Mouse (Mus musculus) left cerebral cortex, postnatal 36 days (tissue): ENCODE data around the gene Golga2. TPM values are rescaled to one million over a fixed set of nuclear protein-coding genes. Genes with fewer than 3 reads are reported as not detected.
A peak's percentile ranks its signal among the peaks of the same experiment; 100 is the strongest.

Source experiments
- DNase-seq, 2 experiments: peaks; one replicate each; pipeline ENCODE4 v3.0.0; 2021 to 2022; ENCODE audit warnings: low spot score in 2 of 2, mixed read lengths in 1 of 2
- intact Hi-C: fragments of 180-260 bp; cut with DNase I; formaldehyde crosslinking; loops from one replicate; pipeline ENCODE4 v1.15.1; 2025
- total RNA-seq, 2 experiments: library from RNA; stranded (reverse); gene quantifications; 2 replicates each; pipeline ENCODE4 v1.2.3; 2021

Gene Golga2
- total RNA-seq, 2 experiments from 2014 or later, result 83.4 to 89.9 TPM

DNA sequence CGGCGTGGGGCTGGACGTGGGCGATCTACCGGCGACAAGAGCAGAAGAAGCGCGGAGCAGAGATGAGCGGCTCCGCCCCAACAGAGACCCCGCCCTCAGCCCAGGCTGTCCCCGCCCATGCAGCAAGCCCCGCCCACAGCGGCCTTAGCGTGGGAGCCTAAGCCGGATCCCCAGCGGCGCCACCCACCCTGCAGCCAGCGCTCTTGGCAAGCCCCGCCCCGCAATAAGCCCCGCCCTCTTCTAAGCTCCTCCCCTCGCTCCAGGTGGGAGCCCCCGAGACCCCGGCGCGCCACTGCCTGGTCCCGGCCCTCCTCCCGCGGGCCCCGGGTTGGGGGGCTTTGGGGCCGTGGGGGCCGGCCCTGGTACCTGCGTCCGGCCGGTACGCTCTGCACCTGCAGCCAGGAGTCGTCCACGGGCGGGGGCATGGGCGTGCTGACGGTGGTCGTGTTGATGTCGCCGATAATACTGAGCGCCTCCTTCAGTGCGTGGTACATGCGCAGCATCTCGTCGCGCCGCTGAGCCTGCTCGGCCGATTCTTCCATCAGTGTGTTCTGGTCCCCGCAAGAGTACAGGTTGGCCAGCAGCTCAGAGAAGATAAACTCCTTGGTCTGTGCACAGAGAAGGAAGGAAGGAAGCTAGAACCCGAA, 25.3 kb downstream of the Golga2 start:
- no peak for DNase-seq

DNA sequence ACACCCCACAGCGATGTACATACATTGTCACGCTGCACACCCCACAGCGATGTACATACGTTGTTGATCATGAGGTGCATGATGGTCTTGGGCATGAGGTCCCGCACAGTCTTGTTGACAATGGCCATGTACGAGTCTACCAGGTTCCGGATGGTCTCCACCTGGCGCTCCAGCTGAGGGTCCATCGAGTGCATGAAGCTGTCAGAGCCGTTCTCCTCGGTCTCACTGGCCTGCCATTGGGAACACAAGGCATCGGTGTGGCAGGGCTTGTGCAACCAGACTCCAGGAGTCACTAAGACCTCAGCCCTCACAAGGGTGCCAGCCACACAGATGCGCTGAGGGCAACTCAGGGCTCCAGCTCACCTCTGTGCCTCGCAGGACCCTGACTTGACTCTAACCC, 27.6 kb downstream of the Golga2 start:
- DNase-seq, result no peak
- intact Hi-C loops, result loop anchor here (2.0 kb wide), 1 partner anchor 34 kb away; no protein-coding TSS in a partner anchor

More for the DNA sequence above, 25.3 kb downstream of the Golga2 start:
- intact Hi-C loops, result no loop called here

DNA sequence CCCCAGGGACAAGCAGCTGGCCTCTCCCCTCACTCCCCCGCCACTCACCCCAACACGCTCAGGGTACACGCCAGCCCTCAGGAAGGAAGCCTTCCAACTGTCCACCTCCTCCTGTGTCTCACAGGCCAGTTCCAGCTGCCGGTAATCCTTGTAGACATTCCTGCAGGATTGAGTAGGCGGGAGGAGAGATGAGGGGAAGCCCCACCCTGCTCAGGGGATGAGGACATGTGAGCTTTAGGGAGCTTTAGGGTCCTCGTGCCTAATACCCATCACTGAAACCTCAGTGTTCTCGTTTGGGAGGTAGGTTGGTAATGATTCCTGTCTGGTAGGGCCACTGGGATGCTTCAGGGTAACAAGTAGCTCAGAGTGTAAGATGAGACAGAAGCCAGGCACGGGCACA, 28.6 kb downstream of the Golga2 start:
- DNase-seq, result peak in 1 of 2 experiments; percentile 54
- intact Hi-C loops, result loop anchor here (2.0 kb wide), 1 partner anchor 33 kb away; no protein-coding TSS in a partner anchor

DNA sequence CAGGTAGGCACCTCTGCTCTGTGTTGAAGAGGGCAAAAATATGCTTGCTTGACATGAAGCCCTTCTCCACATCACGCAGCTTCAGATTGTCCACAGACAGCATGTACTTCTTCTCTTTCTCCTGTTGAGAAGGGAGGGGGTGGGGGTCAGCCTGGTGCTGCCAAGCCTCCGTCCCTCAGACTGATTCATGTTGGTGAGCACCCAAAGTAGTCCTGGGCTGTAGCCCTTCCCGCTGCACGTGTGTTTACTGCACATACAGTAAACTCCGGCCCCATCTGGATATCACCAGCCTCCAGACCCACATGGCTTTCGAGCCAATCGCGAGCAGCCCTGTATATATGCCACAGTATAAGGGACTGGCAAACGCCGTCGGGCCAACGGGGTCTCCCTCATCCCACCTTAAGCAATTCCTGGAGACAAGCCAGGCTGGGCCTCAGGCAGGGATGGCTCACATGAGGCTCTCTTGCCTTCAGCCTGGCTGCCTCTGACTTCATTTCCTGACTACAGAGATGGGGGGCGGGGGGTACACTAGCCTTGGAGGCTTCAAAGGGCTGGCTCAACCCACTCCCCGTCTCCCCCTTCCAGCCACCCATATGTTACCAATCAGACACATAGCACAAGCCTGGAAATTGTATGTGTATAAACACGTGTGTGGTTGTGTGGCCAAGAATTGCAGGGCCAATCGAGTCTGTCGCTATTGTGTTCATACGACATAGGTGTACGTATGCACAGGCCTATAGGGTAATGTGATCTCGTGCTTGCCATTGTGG, 29.9 kb downstream of the Golga2 start:
- DNase-seq, result no peak

DNA sequence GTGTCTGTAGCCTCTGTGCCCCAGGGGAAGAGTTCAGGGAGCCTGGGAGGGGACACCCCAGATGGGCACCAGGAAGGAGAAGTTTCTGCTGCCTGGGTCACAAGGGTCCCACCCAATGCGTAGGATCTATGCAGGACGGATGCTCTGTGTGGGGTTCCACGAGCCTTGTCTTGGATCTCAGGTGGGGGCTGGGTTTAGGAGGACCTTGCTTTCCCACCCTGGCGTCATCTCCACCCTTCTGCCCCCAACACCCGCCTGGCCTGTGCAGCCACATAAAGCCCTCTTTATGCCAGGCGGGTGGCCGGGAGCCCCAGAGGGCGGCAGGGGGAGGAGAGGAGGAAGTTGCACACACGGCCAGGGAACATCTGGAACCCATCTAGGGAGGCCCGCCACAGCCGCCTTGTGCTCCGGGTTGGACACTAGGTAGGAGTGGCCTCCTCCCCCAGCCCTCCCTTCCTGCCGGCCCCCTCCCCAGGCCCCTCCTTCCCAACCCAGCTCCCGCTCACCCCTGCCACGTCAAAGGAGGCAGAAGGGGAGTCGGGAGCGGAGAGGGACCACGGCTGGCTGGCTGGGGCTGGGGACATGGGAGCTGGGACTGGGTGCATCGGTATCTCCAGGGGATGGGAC, 30.7 kb downstream of the Golga2 start:
- intact Hi-C loops, result no loop called here
- DNase-seq, result no peak

More for the DNA sequence above, 29.9 kb downstream of the Golga2 start:
- intact Hi-C loops, result no loop called here

DNA sequence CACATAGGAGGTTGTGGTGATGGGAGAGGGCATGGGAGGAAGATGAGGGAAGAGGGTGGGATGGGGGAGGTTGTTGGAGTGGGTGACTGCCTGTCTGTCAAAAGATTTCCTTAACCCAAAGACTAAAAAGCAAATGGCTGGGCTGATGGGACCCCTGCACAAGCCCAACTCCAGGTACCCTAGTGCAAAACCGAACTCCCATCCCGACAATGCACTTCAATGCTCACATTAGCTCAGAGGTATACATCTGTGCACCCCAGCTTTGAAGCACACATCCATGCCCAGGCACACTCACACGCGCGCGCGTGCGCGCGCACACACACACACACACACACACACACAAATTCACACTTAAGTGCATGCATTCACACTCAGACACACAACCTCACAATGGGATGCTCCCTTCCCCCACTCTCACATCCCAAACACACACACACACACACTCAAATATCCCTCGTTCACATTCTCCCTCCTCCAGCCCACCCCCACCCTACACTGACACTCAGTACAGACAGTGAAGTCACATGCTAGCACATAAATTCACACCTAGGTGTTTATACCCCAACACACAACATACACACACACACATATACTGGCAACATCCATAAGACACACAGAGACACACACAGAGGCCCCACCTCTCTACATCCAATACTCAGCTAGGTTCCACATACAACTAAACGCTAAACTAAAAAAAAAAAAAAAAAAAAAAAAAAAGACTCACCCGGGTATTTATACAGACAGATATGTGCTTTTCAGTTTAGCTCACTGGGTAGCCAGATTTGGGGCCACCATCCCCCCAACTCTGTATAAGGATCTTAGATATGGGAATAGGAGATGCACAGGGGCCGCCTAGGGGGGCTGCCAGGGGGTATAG, 31.8 kb downstream of the Golga2 start:
- intact Hi-C loops, result no loop called here
- no peak for DNase-seq

DNA sequence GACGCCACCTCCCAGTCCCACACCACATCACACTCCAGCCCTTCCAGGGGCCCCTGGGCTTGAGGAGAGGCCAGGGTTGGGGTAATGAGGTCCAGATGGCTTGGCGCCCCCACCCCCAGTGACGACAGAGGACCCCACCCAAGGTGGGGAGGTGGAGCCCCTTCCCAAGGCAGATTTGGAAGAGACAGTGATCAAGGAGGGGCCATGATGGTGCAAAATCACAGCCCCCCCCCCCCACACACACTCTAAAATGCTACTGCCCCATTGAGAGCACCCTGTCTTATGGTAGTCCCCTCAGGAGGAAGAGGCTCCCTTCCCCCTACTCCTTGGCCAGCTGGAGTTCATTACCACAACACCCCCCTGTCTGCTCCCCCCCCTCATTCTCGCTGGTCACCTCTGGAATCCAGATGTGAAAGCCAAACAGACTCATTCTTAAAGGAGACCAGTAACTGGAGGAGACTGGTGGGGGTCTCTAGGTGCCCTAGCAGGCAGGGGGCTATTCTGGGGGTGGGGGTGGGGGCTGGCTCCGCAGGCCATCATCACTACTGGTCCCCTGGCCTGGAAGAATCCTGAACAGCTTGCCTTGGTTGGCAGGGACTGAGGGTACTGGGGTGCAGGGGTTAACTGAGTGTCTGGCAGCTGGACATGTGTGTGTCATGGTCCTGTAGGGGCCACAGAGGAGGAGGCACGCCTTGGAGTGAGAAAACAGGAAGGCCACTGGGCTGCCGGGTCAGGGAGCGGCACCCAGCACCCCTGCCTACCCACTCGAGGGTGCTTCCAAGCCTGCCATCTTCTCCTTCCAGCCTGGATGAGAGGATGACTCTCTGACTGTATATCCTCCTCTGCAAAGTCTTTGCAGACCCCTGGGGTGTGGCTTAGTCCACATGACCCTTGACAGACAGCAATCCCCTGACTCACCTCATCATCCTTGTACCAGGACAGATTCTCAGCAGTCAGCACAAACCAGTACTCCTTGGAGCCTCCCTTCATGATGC, 32.7 kb downstream of the Golga2 start:
- intact Hi-C loops, result no loop called here
- DNase-seq, result no peak

DNA sequence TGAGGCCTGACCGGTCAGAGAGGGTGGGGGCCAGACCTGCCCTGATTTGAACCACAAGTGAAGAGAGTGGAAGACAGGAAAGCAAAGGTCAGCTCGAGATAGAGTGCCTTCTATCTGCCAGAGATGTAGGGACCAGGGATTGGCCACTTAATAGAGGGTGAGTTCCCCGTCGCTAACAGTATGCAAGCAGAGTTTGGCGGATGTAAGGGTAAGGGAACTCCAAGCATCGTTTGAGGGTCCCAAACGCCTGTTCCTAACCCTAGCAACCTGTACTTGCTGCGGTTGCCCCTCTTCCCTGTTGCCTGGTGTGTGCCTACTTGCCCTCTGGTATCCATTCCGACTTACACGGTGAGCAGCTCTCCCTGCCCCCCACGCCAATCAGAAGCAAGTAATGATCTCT, 33.5 kb downstream of the Golga2 start:
- intact Hi-C loops, result no loop called here
- no peak for DNase-seq

DNA sequence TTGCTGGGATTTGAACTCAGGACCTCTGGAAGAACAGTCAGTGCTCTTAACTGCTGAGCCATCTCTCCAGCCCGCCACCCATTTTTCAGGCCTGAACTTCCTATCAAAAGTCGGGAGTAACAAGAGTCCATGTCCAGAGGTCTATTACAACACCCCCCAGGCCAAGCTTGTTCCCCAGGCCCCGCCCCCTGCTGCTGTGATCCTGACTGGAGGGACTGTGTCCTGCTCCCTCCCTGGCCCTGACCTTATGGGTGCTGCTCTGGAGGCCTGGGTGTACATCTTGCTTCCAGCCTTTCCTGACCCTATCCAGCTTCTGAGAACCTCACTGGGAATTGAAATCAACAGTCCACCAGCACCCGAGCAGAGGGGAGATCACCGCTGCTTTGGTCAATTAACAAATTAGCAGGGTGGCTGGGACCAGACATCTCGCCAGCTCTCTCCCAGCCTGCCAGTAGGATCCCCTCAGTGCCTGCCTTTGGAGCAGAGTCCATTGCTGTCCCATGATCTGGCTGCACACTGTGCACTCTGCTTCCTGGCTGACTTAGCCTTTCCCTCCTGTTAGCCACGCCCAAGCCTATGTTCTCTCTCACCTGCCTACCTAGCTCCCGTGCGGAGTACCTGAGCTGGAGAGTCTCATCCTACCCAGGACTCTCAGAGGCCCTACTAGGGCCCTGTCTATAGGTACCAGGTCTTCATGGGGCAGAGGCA, 34.6 kb downstream of the Golga2 start:
- DNase-seq, result no peak
- intact Hi-C loops, result no loop called here

DNA sequence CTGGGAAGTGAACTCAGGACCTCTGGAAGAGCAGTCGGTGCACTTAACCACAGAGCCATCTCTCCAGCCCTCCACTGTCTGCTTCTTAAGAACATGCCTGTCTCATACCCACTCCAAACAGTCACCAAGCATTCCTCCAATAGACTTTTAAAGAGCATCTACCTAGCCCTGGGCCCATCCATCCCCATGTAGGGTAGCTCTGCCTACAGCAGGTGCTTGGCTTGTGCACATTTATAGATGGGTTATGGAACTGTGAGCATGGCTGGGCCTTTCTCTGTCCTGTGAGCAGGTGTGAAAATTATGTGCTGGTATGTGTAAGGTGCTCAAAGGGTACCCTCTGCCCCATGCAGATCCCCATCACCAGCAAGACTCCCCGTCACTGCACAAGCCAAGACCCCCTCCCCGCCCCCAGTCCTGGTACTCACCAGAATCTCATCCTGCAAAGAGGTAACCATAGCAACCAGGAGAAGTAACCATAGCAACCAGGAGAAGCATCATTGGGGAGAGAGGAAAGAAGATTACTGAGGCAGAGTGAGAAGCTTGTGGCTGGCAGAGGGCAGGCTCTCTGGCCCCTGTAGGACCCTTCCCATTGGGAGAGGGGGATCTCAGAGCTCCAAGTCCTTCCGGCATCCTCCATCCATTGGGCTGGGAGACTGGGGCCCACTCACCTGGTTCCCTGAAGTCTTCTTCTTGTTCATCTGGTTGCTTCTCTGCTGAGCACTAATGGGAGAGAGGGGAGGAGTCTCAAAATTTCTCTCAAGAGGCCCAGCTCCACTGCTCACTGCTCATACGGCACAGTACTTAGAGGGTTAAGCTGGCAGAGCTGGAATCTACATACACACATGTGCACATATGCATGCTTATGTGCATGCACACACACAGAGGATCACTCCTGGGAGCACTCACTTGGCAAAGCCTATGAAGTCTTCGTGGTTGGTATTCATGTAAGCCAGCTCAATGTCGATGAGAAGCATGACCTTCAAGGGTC, 35.9 kb downstream of the Golga2 start:
- DNase-seq, result no peak
- intact Hi-C loops, result no loop called here

DNA sequence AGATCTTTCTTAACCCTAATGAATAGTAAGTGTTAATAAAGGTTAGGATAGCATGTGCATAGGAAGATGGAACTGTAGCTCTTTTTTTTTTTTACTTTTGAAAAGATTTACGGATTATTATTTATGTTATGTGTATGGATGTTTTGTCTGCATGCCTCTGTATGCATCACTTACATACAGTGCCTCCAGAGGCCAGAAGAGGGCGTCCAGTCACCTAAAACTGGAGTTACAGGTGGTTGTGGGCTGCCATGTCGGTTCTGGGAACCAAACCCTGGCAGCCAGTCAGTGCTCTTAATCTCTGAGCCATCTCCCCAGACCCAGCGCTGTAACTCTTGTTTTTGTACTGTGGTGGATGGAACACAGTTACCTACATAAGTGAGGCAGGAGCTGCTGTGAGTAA, 37.1 kb downstream of the Golga2 start:
- no peak for DNase-seq
- intact Hi-C loops, result no loop called here

DNA sequence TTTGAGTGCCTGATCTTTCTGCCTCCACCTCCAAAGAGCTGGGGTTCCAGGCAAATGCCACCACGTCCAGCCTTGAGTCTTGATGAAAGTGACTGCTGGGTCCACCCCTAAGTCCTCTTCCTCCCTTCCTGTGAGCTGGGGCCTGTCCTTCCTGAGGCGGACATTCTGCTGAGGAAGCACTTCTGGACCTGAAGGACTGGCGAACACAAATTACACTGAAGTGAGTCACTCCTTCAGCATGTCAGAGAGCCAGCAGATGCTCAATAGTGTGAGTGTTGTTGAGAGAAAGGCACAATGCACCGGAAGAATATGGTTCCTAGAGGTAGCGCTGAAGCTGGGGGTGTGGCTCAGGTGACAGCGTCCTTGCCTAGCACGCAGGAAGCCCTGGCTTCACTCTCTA, 38.2 kb downstream of the Golga2 start:
- DNase-seq, result no peak
- intact Hi-C loops, result no loop called here

DNA sequence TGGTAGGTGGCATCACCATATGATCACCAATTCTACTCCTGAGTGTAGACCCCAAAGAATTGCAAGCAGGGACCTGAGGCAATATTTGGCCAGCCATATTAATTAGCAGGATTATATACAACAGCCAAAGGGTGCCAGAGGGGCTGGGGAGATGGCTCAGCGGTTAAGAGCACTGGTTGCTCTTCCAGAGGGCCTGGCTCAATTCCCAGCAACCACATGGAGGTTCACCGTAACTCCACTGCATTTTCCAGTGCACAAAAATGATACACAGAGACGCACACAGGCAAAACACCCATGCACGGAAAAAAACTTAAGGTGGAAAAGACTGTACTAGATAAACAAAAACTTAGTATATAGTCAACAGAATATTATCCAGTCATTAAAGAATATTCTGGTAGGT, 40.0 kb downstream of the Golga2 start:
- intact Hi-C loops, result no loop called here
- no peak for DNase-seq

DNA sequence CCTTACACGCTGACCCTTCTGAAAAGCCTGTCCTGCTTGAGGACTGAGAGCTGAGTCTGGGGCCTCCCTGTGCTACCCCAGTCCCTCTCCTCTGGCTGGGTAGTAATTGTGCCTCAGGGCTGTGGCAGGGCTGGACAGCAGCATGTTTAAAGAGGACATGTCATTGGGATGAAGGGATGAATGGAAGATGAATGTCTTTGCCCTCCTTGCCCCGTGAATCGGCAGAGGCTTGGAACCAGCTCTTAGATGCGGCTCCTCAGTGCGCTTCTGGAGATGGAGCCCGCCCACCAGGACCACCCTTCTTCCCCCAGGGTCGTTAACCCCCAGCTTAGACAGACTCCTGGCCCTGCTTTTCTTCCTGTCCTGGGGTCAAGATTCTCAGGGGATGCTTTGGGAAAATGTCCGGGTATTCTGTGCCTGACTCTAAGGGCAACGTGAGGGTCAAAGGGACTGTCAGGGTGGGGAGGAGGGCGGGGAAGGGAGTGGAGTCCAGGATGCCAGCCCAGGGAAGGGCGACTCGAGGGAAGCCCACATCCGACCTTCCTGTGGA, 41.8 kb downstream of the Golga2 start:
- DNase-seq, result no peak
- intact Hi-C loops, result no loop called here

DNA sequence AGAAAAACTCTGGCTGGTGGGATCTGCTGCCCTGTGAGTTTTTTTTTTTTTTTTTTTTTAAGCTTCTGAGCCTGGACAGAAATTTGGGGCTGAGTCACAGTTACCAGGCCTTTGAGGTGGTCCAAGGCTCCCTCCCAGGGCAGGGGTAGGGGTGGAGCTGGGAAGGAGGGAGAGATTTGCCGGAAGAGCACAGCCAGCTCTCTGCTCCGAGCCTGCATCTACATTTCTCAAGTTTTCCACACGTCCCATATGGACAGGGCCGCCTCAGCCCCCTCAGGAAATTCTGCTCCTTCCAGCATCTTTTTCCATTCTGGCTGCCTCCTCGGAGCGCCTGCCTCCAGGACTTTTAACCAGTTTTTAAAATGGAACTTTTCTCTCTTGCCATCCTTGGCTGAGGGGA, 42.3 kb downstream of the Golga2 start:
- DNase-seq, result no peak
- intact Hi-C loops, result no loop called here

DNA sequence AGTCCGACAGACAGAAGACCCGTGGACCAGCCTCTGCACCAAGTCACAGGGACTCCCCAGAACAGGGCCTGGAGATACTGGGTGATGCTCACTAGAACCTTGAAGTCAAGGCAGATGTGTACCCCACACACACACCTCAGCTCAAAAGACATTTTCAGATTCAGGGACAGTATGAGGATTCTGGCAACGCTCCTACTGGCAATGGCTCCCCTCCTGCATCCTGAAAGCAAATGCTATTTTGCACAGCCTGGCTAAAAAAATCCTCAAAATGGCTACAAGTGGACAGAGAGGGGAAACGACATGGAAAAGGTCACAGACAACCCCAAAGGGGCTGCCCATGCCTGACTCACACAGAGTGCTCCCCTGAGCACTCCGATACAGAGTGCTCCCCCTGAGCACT, 45.0 kb downstream of the Golga2 start:
- intact Hi-C loops, result no loop called here
- no peak for DNase-seq

DNA sequence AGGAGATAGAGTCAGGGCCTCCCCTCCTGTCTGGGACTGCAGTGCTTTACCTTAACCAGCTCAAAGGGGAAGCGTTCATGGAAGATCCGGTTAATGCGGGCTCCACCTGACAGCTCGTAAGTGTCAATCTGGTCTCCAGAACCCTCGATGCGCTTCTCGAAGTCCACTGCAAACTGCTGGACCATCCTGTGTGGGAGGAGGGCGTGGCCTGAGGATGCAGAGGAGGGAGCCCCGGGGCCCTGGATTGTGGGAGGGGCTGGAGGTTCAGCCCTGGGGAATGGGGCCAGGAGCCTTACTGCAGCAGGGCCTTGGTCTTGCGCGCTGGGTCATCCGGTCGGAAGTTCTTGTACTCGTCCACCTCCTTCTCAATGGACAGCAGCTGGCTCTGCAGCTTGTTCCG, 48.7 kb downstream of the Golga2 start:
- intact Hi-C loops, result no loop called here
- no peak for DNase-seq
